Mouse (Mus musculus): ENCODE measurements around the gene Lpar2. TPM values are rescaled to one million over a fixed set of nuclear protein-coding genes. Genes with fewer than 3 reads are reported as not detected.

Lpar2 gene
- polyA plus RNA-seq (2014; fragmentation: Nextera tagmentation; extraction: Ambion mirVana): 1.8 and 2.1 TPM in 2 replicates

GRCm38 (mm10) chr8:69822386-69823191 is at the start of gene Lpar2:
TSS of gene Lpar2 (plus strand) at chr8:69822429.
- no peaks in the 10 kb centered on the region for H3K36me3 ChIP-seq (replicated peaks; ENCODE audit: control insufficient read depth, insufficient read depth, low read depth, low read length)
- 1% methylated on average over 31 of the region's 35 CpGs for WGBS
- H3K27ac ChIP-seq (replicated peaks; ENCODE audit: low read depth, low read length): peak within 1 kb of the TSS; percentile 35
- no peaks in the 10 kb centered on the region for H3K27me3 ChIP-seq (ENCODE audit: control insufficient read depth, insufficient read depth, low read length)
- H3K9ac ChIP-seq (replicated peaks; ENCODE audit: low read length): peak within 1 kb of the TSS; percentile 79
- H3K4me1 ChIP-seq (ENCODE audit: control insufficient read depth, insufficient read depth, low read length): no peaks in the 10 kb centered on the region; the same call in 1 of the 2 replicates
- ATAC-seq (replicated peaks; ENCODE audit: insufficient number of reproducible peaks, low FRiP score, low TSS enrichment, low read depth) (peak; percentile 75), DNase-seq (ENCODE audit: low spot score) (peak; percentile 92)
- peak within 1 kb of the TSS; percentile 66 for H3K4me3 ChIP-seq (ENCODE audit: low read depth, low read length)
- peak within 1 kb of the TSS; percentile 80 for H3K4me2 ChIP-seq (ENCODE audit: low read depth, low read length)
- H3K9me3 ChIP-seq (replicated peaks; ENCODE audit: control insufficient read depth, low read length): no peaks in the 10 kb centered on the region

DNA sequence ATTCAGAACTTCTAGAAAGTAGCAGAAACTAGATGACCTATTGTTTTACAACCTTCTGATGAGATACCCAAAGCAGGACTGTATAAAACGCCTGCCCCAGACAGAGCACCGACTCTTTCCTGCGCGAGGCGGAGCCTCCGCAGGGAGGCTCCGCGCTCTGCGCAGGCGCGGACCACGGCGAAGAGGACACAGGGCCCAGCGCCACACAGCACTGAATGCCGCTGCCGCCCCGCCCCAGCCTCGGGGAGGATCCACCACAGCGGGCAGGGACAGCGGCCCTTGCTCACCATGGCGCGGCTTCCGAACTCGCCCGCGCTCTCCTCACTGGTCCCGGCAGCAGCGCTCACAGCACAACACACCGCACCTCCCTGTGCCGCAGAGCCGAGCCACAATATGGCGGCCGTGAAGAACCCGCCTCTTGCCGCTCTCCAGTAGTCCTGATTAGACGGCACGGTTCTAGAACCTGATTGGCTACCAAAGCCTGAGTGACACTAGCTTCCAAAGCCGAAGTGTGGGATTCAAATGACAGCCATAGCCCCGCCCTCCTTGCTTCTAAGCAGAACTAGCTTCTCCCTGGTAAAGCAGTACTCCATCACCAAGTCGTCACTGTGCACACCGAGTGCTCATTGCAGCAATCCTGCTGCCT is 47.6 kb upstream of the Lpar2 start, which contains the start of gene Gm20422:
Gm20422 (minus strand) TSS at position 384 of the 646 bp plus-strand sequence.
- H3K27ac ChIP-seq (replicated peaks; ENCODE audit: low read depth, low read length): peak within 1 kb of the TSS; percentile 98
- peak within 1 kb of the TSS; percentile 50 for H3K4me2 ChIP-seq (ENCODE audit: low read depth, low read length)
- DNase-seq (ENCODE audit: low spot score) (peak; percentile 99), ATAC-seq (replicated peaks; ENCODE audit: insufficient number of reproducible peaks, low FRiP score, low TSS enrichment, low read depth) (peak; percentile 99)
- peak within 1 kb of the TSS; percentile 81 for H3K4me3 ChIP-seq (ENCODE audit: low read depth, low read length)
- H3K9ac ChIP-seq (replicated peaks; ENCODE audit: low read length): peak within 1 kb of the TSS; percentile 96
- WGBS: under 1% methylated on average over 41 of the region's 41 CpGs
- H3K27me3 ChIP-seq (ENCODE audit: control insufficient read depth, insufficient read depth, low read length): no peaks in the 10 kb centered on the region
- no peaks in the 10 kb centered on the region for H3K36me3 ChIP-seq (replicated peaks; ENCODE audit: control insufficient read depth, insufficient read depth, low read depth, low read length)
- no peaks in the 10 kb centered on the region for H3K4me1 ChIP-seq (ENCODE audit: control insufficient read depth, insufficient read depth, low read length)
- no peaks in the 10 kb centered on the region for H3K9me3 ChIP-seq (replicated peaks; ENCODE audit: control insufficient read depth, low read length)

DNA sequence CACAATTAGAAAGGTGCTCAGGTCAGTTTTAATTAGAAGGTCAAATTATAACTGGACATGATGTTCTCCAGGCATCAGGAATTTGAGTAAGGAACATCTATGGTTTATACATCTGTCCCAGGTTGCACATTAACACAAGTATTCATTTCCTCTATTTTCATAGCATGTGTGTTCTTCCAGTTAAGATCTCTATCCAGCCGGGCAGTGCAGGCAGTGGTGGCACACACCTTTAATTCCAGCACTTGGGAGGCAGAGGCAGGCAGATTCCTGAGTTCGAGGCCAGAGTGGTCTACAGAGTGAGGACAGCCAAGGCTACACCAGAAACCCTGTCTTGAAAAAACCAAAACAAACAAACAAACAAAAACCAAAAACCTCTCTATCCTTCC is 47.1 kb upstream of the Lpar2 start:
- Histone ChIP-seq H3K4me3 (ENCODE audit: low read depth, low read length) (peak overlapping the region; percentile 81; the same call in 1 of the 2 replicates), H3K36me3 (replicated peaks; ENCODE audit: control insufficient read depth, insufficient read depth, low read depth, low read length) (no peaks in the 10 kb centered on the region), H3K27ac (replicated peaks; ENCODE audit: low read depth, low read length) (no peak overlapping the region), H3K27me3 (ENCODE audit: control insufficient read depth, insufficient read depth, low read length) (no peaks in the 10 kb centered on the region), H3K9ac (replicated peaks; ENCODE audit: low read length) (no peak overlapping the region), H3K4me2 (ENCODE audit: low read depth, low read length) (0 out of 2 replicates have a peak overlapping the region, but pooled peaks have one; percentile 16), H3K4me1 (ENCODE audit: control insufficient read depth, insufficient read depth, low read length) (no peaks in the 10 kb centered on the region), H3K9me3 (replicated peaks; ENCODE audit: control insufficient read depth, low read length) (no peaks in the 10 kb centered on the region)
- DNase-seq (ENCODE audit: low spot score) (no peak), ATAC-seq (replicated peaks; ENCODE audit: insufficient number of reproducible peaks, low FRiP score, low TSS enrichment, low read depth) (peak; percentile 3; the same call in 1 of the 2 replicates)
- 54% methylated on average over 2 of the region's 2 CpGs for WGBS

DNA sequence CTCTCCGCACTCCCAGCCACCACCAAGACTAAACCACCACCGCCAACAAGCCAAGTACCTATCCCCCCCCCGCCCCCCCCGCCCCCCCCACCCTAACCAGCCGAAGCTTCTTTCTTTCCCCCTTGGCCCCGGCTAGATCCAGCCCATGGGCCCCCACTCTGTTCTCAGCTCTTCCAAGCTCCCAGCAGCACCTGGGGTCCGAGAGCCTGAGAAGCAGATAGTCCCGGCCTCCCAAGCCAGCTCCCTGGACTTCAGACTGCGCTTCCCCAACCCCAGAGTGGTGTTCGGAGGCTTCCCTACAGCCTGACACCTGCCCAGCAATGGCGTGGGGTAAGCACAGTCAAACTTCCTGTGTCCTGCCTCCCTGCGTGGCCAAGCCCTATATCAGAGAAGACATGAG is 45.1 kb upstream of the Lpar2 start:
- ATAC-seq (replicated peaks; ENCODE audit: insufficient number of reproducible peaks, low FRiP score, low TSS enrichment, low read depth) (no peak), DNase-seq (ENCODE audit: low spot score) (no peak)
- Histone ChIP-seq H3K9me3 (replicated peaks; ENCODE audit: control insufficient read depth, low read length) (no peaks in the 10 kb centered on the region), H3K4me2 (ENCODE audit: low read depth, low read length) (no peak overlapping the region), H3K4me3 (ENCODE audit: low read depth, low read length) (no peak overlapping the region), H3K4me1 (ENCODE audit: control insufficient read depth, insufficient read depth, low read length) (no peaks in the 10 kb centered on the region), H3K27me3 (ENCODE audit: control insufficient read depth, insufficient read depth, low read length) (no peaks in the 10 kb centered on the region), H3K9ac (replicated peaks; ENCODE audit: low read length) (no peak overlapping the region), H3K36me3 (replicated peaks; ENCODE audit: control insufficient read depth, insufficient read depth, low read depth, low read length) (no peaks in the 10 kb centered on the region), H3K27ac (replicated peaks; ENCODE audit: low read depth, low read length) (no peak overlapping the region)
- WGBS: 65% methylated on average over 12 of the region's 12 CpGs

GRCm38 (mm10) chr8:69789105-69789504 is 33.1 kb upstream of the Lpar2 start:
- no peaks in the 10 kb centered on the region for H3K27me3 ChIP-seq (ENCODE audit: control insufficient read depth, insufficient read depth, low read length)
- no peak overlapping the region for H3K27ac ChIP-seq (replicated peaks; ENCODE audit: low read depth, low read length)
- no peaks in the 10 kb centered on the region for H3K9me3 ChIP-seq (replicated peaks; ENCODE audit: control insufficient read depth, low read length)
- WGBS: 91% methylated on average over 5 of the region's 5 CpGs
- no peak overlapping the region for H3K9ac ChIP-seq (replicated peaks; ENCODE audit: low read length)
- no peak overlapping the region for H3K4me2 ChIP-seq (ENCODE audit: low read depth, low read length)
- H3K4me3 ChIP-seq (ENCODE audit: low read depth, low read length): no peak overlapping the region
- ATAC-seq (replicated peaks; ENCODE audit: insufficient number of reproducible peaks, low FRiP score, low TSS enrichment, low read depth) (no peak), DNase-seq (ENCODE audit: low spot score) (no peak)
- no peaks in the 10 kb centered on the region for H3K4me1 ChIP-seq (ENCODE audit: control insufficient read depth, insufficient read depth, low read length)
- no peaks in the 10 kb centered on the region; the same call in 1 of the 2 replicates for H3K36me3 ChIP-seq (replicated peaks; ENCODE audit: control insufficient read depth, insufficient read depth, low read depth, low read length)

- H3K4me1 ChIP-seq (ENCODE audit: control insufficient read depth, insufficient read depth, low read length): no peaks in the 10 kb centered on the region
- DNase-seq (ENCODE audit: low spot score): no peak
- H3K27ac ChIP-seq (replicated peaks; ENCODE audit: low read depth, low read length): no peak overlapping the region
- no peak for ATAC-seq (replicated peaks; ENCODE audit: insufficient number of reproducible peaks, low FRiP score, low TSS enrichment, low read depth)
- H3K36me3 ChIP-seq (replicated peaks; ENCODE audit: control insufficient read depth, insufficient read depth, low read depth, low read length): no peaks in the 10 kb centered on the region; the same call in 1 of the 2 replicates
- no peak overlapping the region for H3K4me2 ChIP-seq (ENCODE audit: low read depth, low read length)
- no peak overlapping the region for H3K9ac ChIP-seq (replicated peaks; ENCODE audit: low read length)
- no peaks in the 10 kb centered on the region for H3K27me3 ChIP-seq (ENCODE audit: control insufficient read depth, insufficient read depth, low read length)
- no peaks in the 10 kb centered on the region for H3K9me3 ChIP-seq (replicated peaks; ENCODE audit: control insufficient read depth, low read length)
- H3K4me3 ChIP-seq (ENCODE audit: low read depth, low read length): no peak overlapping the region
- 63% methylated on average over 5 of the region's 5 CpGs for WGBS
These were observed 32.5 kb upstream of the Lpar2 start for GRCm38 (mm10) chr8:69789731-69790130.

DNA sequence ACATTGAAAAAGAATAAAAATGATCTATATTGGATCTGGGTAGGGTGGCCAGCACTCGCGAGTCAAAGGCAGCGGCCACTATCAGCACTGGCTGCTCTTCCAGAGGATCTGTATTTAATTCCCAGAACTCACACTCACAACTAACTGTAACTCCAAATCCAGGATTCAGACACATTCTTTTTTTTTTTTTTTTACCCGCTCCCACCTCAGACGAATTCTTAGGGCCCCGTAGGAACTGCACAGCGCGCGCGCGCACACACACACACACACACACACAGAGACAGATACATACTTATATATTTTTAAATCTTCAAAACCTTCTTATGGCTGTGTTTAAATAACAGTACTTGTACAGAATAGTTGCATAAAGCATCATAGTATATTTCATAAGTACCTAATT is 31.9 kb upstream of the Lpar2 start:
- Histone ChIP-seq H3K4me2 (ENCODE audit: low read depth, low read length) (peak overlapping the region; percentile 36), H3K4me3 (ENCODE audit: low read depth, low read length) (peak overlapping the region; percentile 100), H3K27me3 (ENCODE audit: control insufficient read depth, insufficient read depth, low read length) (no peaks in the 10 kb centered on the region), H3K36me3 (replicated peaks; ENCODE audit: control insufficient read depth, insufficient read depth, low read depth, low read length) (peaks cover 1% of the 10 kb centered on the region; the same call in 1 of the 2 replicates), H3K27ac (replicated peaks; ENCODE audit: low read depth, low read length) (no peak overlapping the region; the same call in 1 of the 2 replicates), H3K9ac (replicated peaks; ENCODE audit: low read length) (peak overlapping the region; percentile 97), H3K4me1 (ENCODE audit: control insufficient read depth, insufficient read depth, low read length) (no peaks in the 10 kb centered on the region), H3K9me3 (replicated peaks; ENCODE audit: control insufficient read depth, low read length) (no peaks in the 10 kb centered on the region)
- 35% methylated on average over 11 of the region's 11 CpGs for WGBS
- peak; percentile 10 for DNase-seq (ENCODE audit: low spot score)
- no peak for ATAC-seq (replicated peaks; ENCODE audit: insufficient number of reproducible peaks, low FRiP score, low TSS enrichment, low read depth)
